ENCODE assay signal across 27 mouse cellular contexts in genomic region chr7:24142566-24142965, GRCm38 (mm10). TPM values are rescaled to one million over a fixed set of nuclear protein-coding genes. Genes with fewer than 3 reads are reported as not detected.
A peak's percentile ranks its signal among the peaks of the same experiment; 100 is the strongest.
DNase-seq lines count a peak whose midpoint lies in the region; ATAC-seq lines count a peak whose summit lies in the region.
"Had no signal": no experiment of that assay in that cellular context is flagged by ENCODE, and none has a peak within 500 bp of the region (broad histone marks: within the 10 kb centered on the region; RNA-seq: fewer than 3 reads in every experiment).

No protein-coding gene starts in this region.

- ATAC-seq in liver, embryonic 11.5 days (replicated peaks; ENCODE audit: low FRiP score) = no peak
- no peak for ATAC-seq in liver, embryonic 12.5 days
- peak; percentile 100 for ATAC-seq in common myeloid progenitor, adult 5-6 weeks (replicated peaks; ENCODE audit: low read depth, poor library complexity, severe bottlenecking)
- peak; percentile 57; the same call in 1 of the 2 replicates for ATAC-seq in megakaryocyte, adult 5-6 weeks (ENCODE audit: poor library complexity, severe bottlenecking)
- ATAC-seq: CD4-positive, CD25-positive, alpha-beta regulatory T cell, adult 4 months; forebrain, postnatal 0 days; midbrain, embryonic 13.5 days had no signal

- H3K4me3 ChIP-seq in liver, embryonic 11.5 days (ENCODE audit: low read depth, low read length) = no peak overlapping the region
- H3K4me3 ChIP-seq in liver, embryonic 12.5 days = no peak overlapping the region
- H3K4me3 ChIP-seq: embryonic facial prominence, embryonic 13.5 days; forebrain, embryonic 10.5 days; hindbrain, embryonic 15.5 days; lung, embryonic 15.5 days; midbrain, embryonic 13.5 days had no signal

- no peaks in the 10 kb centered on the region for H3K4me1 ChIP-seq in liver, embryonic 11.5 days (replicated peaks; ENCODE audit: control insufficient read depth, insufficient read depth, low read length)
- no peaks in the 10 kb centered on the region for H3K4me1 ChIP-seq in liver, embryonic 12.5 days
- H3K4me1 ChIP-seq: embryonic facial prominence, embryonic 13.5 days; forebrain, embryonic 10.5 days; hindbrain, embryonic 15.5 days; lung, embryonic 15.5 days; midbrain, embryonic 13.5 days had no signal

- peak; percentile 27 for DNase-seq in liver, embryonic 11.5 days (ENCODE audit: low spot score)
- no peak for DNase-seq in kidney, adult 8-10 months
- no peak for DNase-seq in urinary bladder, postnatal 36 days (ENCODE audit: low spot score in 2 of 2)
- no peak for DNase-seq in right cerebral cortex, adult 2 months (ENCODE audit: low spot score in 2 of 2)
- DNase-seq: adrenal gland, postnatal 25 days; cerebellum, adult 11-12 months; cerebellum, adult 9-11 months; forebrain, postnatal 0 days; heart, postnatal 36 days; kidney, adult 2 months; kidney, postnatal 4 days; layer of hippocampus, postnatal 36 days; liver; right cerebral cortex, adult 18-20 months; right cerebral cortex, postnatal 4 days; thymus, postnatal 14 days had no signal

- peaks cover 10% of the 10 kb centered on the region for H3K9me3 ChIP-seq in liver, embryonic 11.5 days (ENCODE audit: control insufficient read depth, low read length)
- peaks cover 7% of the 10 kb centered on the region; the same call in 1 of the 2 replicates for H3K9me3 ChIP-seq in liver, embryonic 12.5 days (replicated peaks)
- H3K9me3 ChIP-seq: hindbrain, embryonic 15.5 days; lung, embryonic 15.5 days had no signal

- H3K27ac ChIP-seq in liver, embryonic 11.5 days (ENCODE audit: low read depth, low read length) = no peak overlapping the region
- H3K27ac ChIP-seq in liver, embryonic 12.5 days = no peak overlapping the region
- H3K27ac ChIP-seq: embryonic facial prominence, embryonic 13.5 days; forebrain, embryonic 10.5 days; hindbrain, embryonic 15.5 days; kidney, postnatal 0 days; lung, embryonic 15.5 days; midbrain, embryonic 13.5 days had no signal

- peaks cover 22% of the 10 kb centered on the region for H3K36me3 ChIP-seq in liver, embryonic 11.5 days (ENCODE audit: control insufficient read depth, insufficient read depth, low read length)
- H3K36me3 ChIP-seq in liver, embryonic 12.5 days = peaks cover 44% of the 10 kb centered on the region

- H3K4me2 ChIP-seq in liver, embryonic 11.5 days = no peak overlapping the region
- no peak overlapping the region for H3K4me2 ChIP-seq in liver, embryonic 12.5 days
- H3K4me2 ChIP-seq: embryonic facial prominence, embryonic 13.5 days; heart, embryonic 11.5 days; hindbrain, embryonic 15.5 days; lung, embryonic 15.5 days; midbrain, embryonic 13.5 days had no signal

- 61% methylated on average over 6 of the region's 6 CpGs for WGBS in liver, embryonic 11.5 days
- WGBS in liver, embryonic 12.5 days (ENCODE audit: insufficient replicate concordance) = 51% methylated on average over 6 of the region's 6 CpGs

- H3K27me3 ChIP-seq in liver, embryonic 11.5 days (replicated peaks; ENCODE audit: control insufficient read depth, insufficient read depth, low read length) = no peaks in the 10 kb centered on the region
- no peaks in the 10 kb centered on the region for H3K27me3 ChIP-seq in liver, embryonic 12.5 days (replicated peaks)
- H3K27me3 ChIP-seq: embryonic facial prominence, embryonic 13.5 days; lung, embryonic 15.5 days; midbrain, embryonic 13.5 days had no signal

- H3K9ac ChIP-seq in liver, embryonic 11.5 days (ENCODE audit: low read depth, low read length) = no peak overlapping the region
- no peak overlapping the region for H3K9ac ChIP-seq in liver, embryonic 12.5 days
- H3K9ac ChIP-seq: embryonic facial prominence, embryonic 13.5 days; forebrain, postnatal 0 days; hindbrain, embryonic 15.5 days; lung, embryonic 15.5 days; midbrain, embryonic 13.5 days had no signal

RNA-seq across cellular contexts. Expression of gene Zfp235, which starts 8.6 kb away (rescaled TPM):
- 10.3 and 10.5 TPM in 2 replicates for polyA plus RNA-seq in liver, embryonic 11.5 days (2014; fragmentation: Nextera tagmentation; extraction: Ambion mirVana)
- polyA plus RNA-seq in liver, embryonic 12.5 days (2016; fragmentation: Nextera tagmentation; extraction: Ambion mirVana) = 5.5 and 7.1 TPM in 2 replicates
- 6.3 and 7.4 TPM in 2 replicates for total RNA-seq in common myeloid progenitor, adult 5-6 weeks (2017)
- 4.5 and 8.1 TPM in 2 replicates for total RNA-seq in megakaryocyte, adult 5-6 weeks (2015)
- total RNA-seq in megakaryocyte, adult 5-6 weeks (2017) = 3.7 and 4.7 TPM in 2 replicates

RNA-seq across cellular contexts. Expression of gene Zfp112, which starts 30.5 kb away (rescaled TPM):
- polyA plus RNA-seq in liver, embryonic 11.5 days (2014; fragmentation: Nextera tagmentation; extraction: Ambion mirVana) = 2.1 and 3.5 TPM in 2 replicates
- 1.4 and 1.5 TPM in 2 replicates for polyA plus RNA-seq in liver, embryonic 12.5 days (2016; fragmentation: Nextera tagmentation; extraction: Ambion mirVana)
- total RNA-seq in common myeloid progenitor, adult 5-6 weeks (2017) = 0.39 and 0.78 TPM in 2 replicates
- total RNA-seq in megakaryocyte, adult 5-6 weeks (2015) = 0.60 and 0.89 TPM in 2 replicates
- 0.29 and 0.81 TPM in 2 replicates for total RNA-seq in megakaryocyte, adult 5-6 weeks (2017)

RNA-seq across cellular contexts. Expression of gene Zfp114, which starts 32.3 kb away (rescaled TPM):
- 2.4 and 2.9 TPM in 2 replicates for polyA plus RNA-seq in liver, embryonic 11.5 days (2014; fragmentation: Nextera tagmentation; extraction: Ambion mirVana)
- 1.4 and 1.5 TPM in 2 replicates for polyA plus RNA-seq in liver, embryonic 12.5 days (2016; fragmentation: Nextera tagmentation; extraction: Ambion mirVana)
- total RNA-seq in common myeloid progenitor, adult 5-6 weeks (2017) = 1.5 and 3.2 TPM in 2 replicates
- 0.71 and 0.80 TPM in 2 replicates for total RNA-seq in megakaryocyte, adult 5-6 weeks (2015)
- 0.11 and 0.65 TPM in 2 replicates for total RNA-seq in megakaryocyte, adult 5-6 weeks (2017)

Comparison
In these comparisons a context has a peak if more than half of its experiments do, and no peak if none do; other contexts are left out.
1. ATAC-seq: peak in common myeloid progenitor, adult 5-6 weeks (single experiment) and megakaryocyte, adult 5-6 weeks (single experiment); none in liver, embryonic 11.5 days (single experiment) and liver, embryonic 12.5 days (single experiment).